Comparison of ENCODE assay signal across 9 mouse cellular contexts in genomic region chr17:37000863-37001262, GRCm38 (mm10). TPM values are rescaled to one million over a fixed set of nuclear protein-coding genes. Genes with fewer than 3 reads are reported as not detected.
DNase-seq lines count a peak whose midpoint lies in the region; ATAC-seq and TF ChIP-seq lines count a peak whose summit lies in the region.
"Had no signal": no experiment of that assay in that cellular context is flagged by ENCODE, and none has a peak within 500 bp of the region (broad histone marks: within the 10 kb centered on the region; RNA-seq: fewer than 3 reads in every experiment).

TSS of gene Zfp57 (plus strand) at chr17:37001163.

- no peaks in the 10 kb centered on the region for H3K36me3 ChIP-seq in liver, embryonic 12.5 days
- no peaks in the 10 kb centered on the region for H3K36me3 ChIP-seq in liver, postnatal 0 days (replicated peaks; ENCODE audit: insufficient read depth, low read length)
- no peaks in the 10 kb centered on the region for H3K36me3 ChIP-seq in hindbrain, postnatal 0 days (ENCODE audit: insufficient read depth, low read length)
- peaks cover 2% of the 10 kb centered on the region; the same call in 1 of the 2 replicates for H3K36me3 ChIP-seq in neural tube, embryonic 12.5 days

- 73% methylated on average over 7 of the region's 7 CpGs for WGBS in liver, embryonic 12.5 days (ENCODE audit: insufficient replicate concordance)
- 86% methylated on average over 7 of the region's 7 CpGs for WGBS in liver, postnatal 0 days (ENCODE audit: insufficient replicate concordance)
- 95% methylated on average over 7 of the region's 7 CpGs for WGBS in hindbrain, postnatal 0 days
- 91% methylated on average over 7 of the region's 7 CpGs for WGBS in neural tube, embryonic 12.5 days

- no peak within 1 kb of the TSS for H3K4me3 ChIP-seq in liver, embryonic 12.5 days
- H3K4me3 ChIP-seq in liver, postnatal 0 days (ENCODE audit: low read depth, low read length): no peak within 1 kb of the TSS
- no peak within 1 kb of the TSS for H3K4me3 ChIP-seq in hindbrain, postnatal 0 days (ENCODE audit: low read length)
- peak within 1 kb of the TSS; percentile 73 for H3K4me3 ChIP-seq in neural tube, embryonic 12.5 days

- no peak for TF ChIP-seq EP300 in liver, postnatal 0 days (IDR thresholded peaks at IDR 0.05; ENCODE audit: low read depth)

- no peaks in the 10 kb centered on the region for H3K9me3 ChIP-seq in liver, embryonic 12.5 days (replicated peaks)
- no peaks in the 10 kb centered on the region for H3K9me3 ChIP-seq in liver, postnatal 0 days (ENCODE audit: low read length)
- H3K9me3 ChIP-seq in hindbrain, postnatal 0 days (ENCODE audit: low read length): no peaks in the 10 kb centered on the region
- no peaks in the 10 kb centered on the region for H3K9me3 ChIP-seq in neural tube, embryonic 12.5 days

- H3K27me3 ChIP-seq in liver, embryonic 12.5 days (replicated peaks): peaks cover 25% of the 10 kb centered on the region
- H3K27me3 ChIP-seq in liver, postnatal 0 days (ENCODE audit: insufficient read depth, low read length): peaks cover 9% of the 10 kb centered on the region
- H3K27me3 ChIP-seq in hindbrain, postnatal 0 days (ENCODE audit: insufficient read depth, low read length): no peaks in the 10 kb centered on the region
- H3K27me3 ChIP-seq in neural tube, embryonic 12.5 days (replicated peaks): no peaks in the 10 kb centered on the region

- no peak within 1 kb of the TSS for H3K9ac ChIP-seq in liver, embryonic 12.5 days
- no peak within 1 kb of the TSS for H3K9ac ChIP-seq in liver, postnatal 0 days (replicated peaks)
- H3K9ac ChIP-seq in hindbrain, postnatal 0 days (replicated peaks; ENCODE audit: low read length): no peak within 1 kb of the TSS
- H3K9ac ChIP-seq in neural tube, embryonic 12.5 days: no peak within 1 kb of the TSS

- H3K4me2 ChIP-seq in liver, embryonic 12.5 days: peak within 1 kb of the TSS; percentile 66; the same call in 1 of the 2 replicates
- H3K4me2 ChIP-seq in liver, postnatal 0 days (ENCODE audit: low read depth, low read length): no peak within 1 kb of the TSS
- peak within 1 kb of the TSS; percentile 64 for H3K4me2 ChIP-seq in hindbrain, postnatal 0 days (ENCODE audit: low read depth, low read length)
- H3K4me2 ChIP-seq in neural tube, embryonic 12.5 days (replicated peaks): peak within 1 kb of the TSS; percentile 63

- no peak for DNase-seq in adrenal gland, postnatal 4 days (ENCODE audit: low spot score in 2 of 2)
- no peak for DNase-seq in adrenal gland, postnatal 25 days
- no peak for DNase-seq in liver, postnatal 0 days
- DNase-seq in hindbrain, postnatal 0 days (ENCODE audit: low spot score): no peak
- no peak for DNase-seq in cerebellum, postnatal 14 days
- DNase-seq in testis, postnatal 10 days (ENCODE audit: low spot score): no peak
- DNase-seq: adrenal gland, postnatal 10 days had no signal

- no peak for TF ChIP-seq CTCF in liver, postnatal 0 days (IDR thresholded peaks at IDR 0.05; ENCODE audit: low read depth)
- TF ChIP-seq CTCF in hindbrain, postnatal 0 days (IDR thresholded peaks at IDR 0.05; ENCODE audit: low read depth): no peak

- ATAC-seq in liver, embryonic 12.5 days: no peak
- no peak for ATAC-seq in liver, postnatal 0 days
- no peak for ATAC-seq in hindbrain, postnatal 0 days
- ATAC-seq in neural tube, embryonic 12.5 days (ENCODE audit: low FRiP score, low read depth): no peak

- no peaks in the 10 kb centered on the region; the same call in 1 of the 2 replicates for H3K4me1 ChIP-seq in liver, embryonic 12.5 days
- peaks cover 6% of the 10 kb centered on the region for H3K4me1 ChIP-seq in liver, postnatal 0 days (ENCODE audit: insufficient read depth)
- no peaks in the 10 kb centered on the region for H3K4me1 ChIP-seq in hindbrain, postnatal 0 days (ENCODE audit: insufficient read depth, low read length)
- no peaks in the 10 kb centered on the region; the same call in 1 of the 2 replicates for H3K4me1 ChIP-seq in neural tube, embryonic 12.5 days

- no peak within 1 kb of the TSS for H3K27ac ChIP-seq in liver, embryonic 12.5 days
- no peak within 1 kb of the TSS for H3K27ac ChIP-seq in liver, postnatal 0 days (ENCODE audit: low read depth)
- no peak within 1 kb of the TSS for H3K27ac ChIP-seq in hindbrain, postnatal 0 days
- H3K27ac ChIP-seq in neural tube, embryonic 12.5 days: no peak within 1 kb of the TSS

RNA-seq across cellular contexts. Expression of gene Zfp57, which starts in this region (rescaled TPM):
- 10 to 100 TPM; 12.7 to 18.0 TPM for total RNA-seq in adrenal gland, postnatal 4 days (2021)
- 2.5 and 3.8 TPM in 2 replicates for total RNA-seq in adrenal gland, postnatal 25 days (2021)
- polyA plus RNA-seq in liver, embryonic 12.5 days (2016; fragmentation: Nextera tagmentation; extraction: Ambion mirVana): 11.2 and 11.8 TPM in 2 replicates
- 1.4 and 2.3 TPM in 2 replicates for polyA plus RNA-seq in liver, postnatal 0 days (2015; fragmentation: Nextera tagmentation; extraction: Ambion mirVana)
- 118 and 137 TPM in 2 replicates for total RNA-seq in hindbrain, postnatal 0 days (2014; rRNA removed)
- polyA plus RNA-seq in hindbrain, postnatal 0 days (2015; fragmentation: Nextera tagmentation; extraction: Ambion mirVana): 118 and 129 TPM in 2 replicates
- 208 and 210 TPM in 2 replicates for polyA plus RNA-seq in neural tube, embryonic 12.5 days (2016; fragmentation: Nextera tagmentation; extraction: Ambion mirVana)
